Mouse (Mus musculus) hindbrain, embryonic 16.5 days (tissue): ENCODE results near the gene Fgfr3. TPM values are rescaled to one million over a fixed set of nuclear protein-coding genes. Genes with fewer than 3 reads are reported as not detected.

Experiments used
- ATAC-seq: fragments of 200-750 bp; cut with Nextera tagmentation; 2 replicates; pipeline ENCODE4 v1.8.0; 2017; ENCODE audit warnings: moderate TSS enrichment, moderate library complexity
- H3K27ac ChIP-seq: fragments of 300-500 bp; sonication (generic); 2 replicates; pipeline ENCODE4 v1.5.1; 2014; ENCODE audit warnings: low read depth, mild to moderate bottlenecking, control low read depth, low read length, moderate library complexity
- H3K27me3 ChIP-seq: fragments of 300-500 bp; sonication (generic); replicated peaks from 2 replicates; pipeline ENCODE4 v1.6.1; 2014; ENCODE audit warnings: low read length; ENCODE audit not compliant: control insufficient read depth, insufficient read depth
- H3K36me3 ChIP-seq: fragments of 300-500 bp; sonication (generic); 2 replicates; pipeline ENCODE4 v1.6.1; 2014; ENCODE audit warnings: mild to moderate bottlenecking, low read length, moderate library complexity, mixed read lengths; ENCODE audit not compliant: control insufficient read depth, insufficient read depth
- H3K4me1 ChIP-seq: fragments of 300-500 bp; sonication (generic); 2 replicates; pipeline ENCODE4 v1.6.1; 2014; ENCODE audit warnings: low read depth, low read length; ENCODE audit not compliant: control insufficient read depth, insufficient read depth
- H3K4me2 ChIP-seq: fragments of 300-500 bp; sonication (generic); 2 replicates; pipeline ENCODE4 v1.6.1; 2014; ENCODE audit warnings: mild to moderate bottlenecking, low read length, control low read depth, moderate library complexity
- H3K4me3 ChIP-seq: fragments of 300-500 bp; sonication (generic); 2 replicates; pipeline ENCODE4 v1.5.1; 2014; ENCODE audit warnings: mild to moderate bottlenecking, low read length, control low read depth, moderate library complexity
- H3K9ac ChIP-seq: fragments of 300-500 bp; sonication (generic); 2 replicates; pipeline ENCODE4 v1.6.1; 2014; ENCODE audit warnings: low read depth, mild to moderate bottlenecking, control low read depth, low read length, moderate library complexity
- H3K9me3 ChIP-seq: fragments of 300-500 bp; sonication (generic); 2 replicates; pipeline ENCODE4 v1.6.1; 2014; ENCODE audit warnings: mild to moderate bottlenecking, low read length, moderate library complexity; ENCODE audit not compliant: control insufficient read depth
- WGBS: fragments of 180-500 bp; shearing (Covaris S2); extraction: QIAGEN DNeasy Blood & Tissue Kit; methylation state at CpG from one replicate; pipeline ENCODE4 v1.1.7; 2014; 5-methylcytosine and 5-hydroxymethylcytosine counted together
- polyA plus RNA-seq: library from polyadenylated mRNA; unstranded; fragments of >200 nt; fragmentation: Nextera tagmentation; extraction: Ambion mirVana; gene quantifications from 2 replicates; pipeline ENCODE4 v1.2.1, GENCODE M21; 2015

Fgfr3 gene
- polyA plus RNA-seq, 1 experiment from 2014 or later, result 45.9 TPM

DNA sequence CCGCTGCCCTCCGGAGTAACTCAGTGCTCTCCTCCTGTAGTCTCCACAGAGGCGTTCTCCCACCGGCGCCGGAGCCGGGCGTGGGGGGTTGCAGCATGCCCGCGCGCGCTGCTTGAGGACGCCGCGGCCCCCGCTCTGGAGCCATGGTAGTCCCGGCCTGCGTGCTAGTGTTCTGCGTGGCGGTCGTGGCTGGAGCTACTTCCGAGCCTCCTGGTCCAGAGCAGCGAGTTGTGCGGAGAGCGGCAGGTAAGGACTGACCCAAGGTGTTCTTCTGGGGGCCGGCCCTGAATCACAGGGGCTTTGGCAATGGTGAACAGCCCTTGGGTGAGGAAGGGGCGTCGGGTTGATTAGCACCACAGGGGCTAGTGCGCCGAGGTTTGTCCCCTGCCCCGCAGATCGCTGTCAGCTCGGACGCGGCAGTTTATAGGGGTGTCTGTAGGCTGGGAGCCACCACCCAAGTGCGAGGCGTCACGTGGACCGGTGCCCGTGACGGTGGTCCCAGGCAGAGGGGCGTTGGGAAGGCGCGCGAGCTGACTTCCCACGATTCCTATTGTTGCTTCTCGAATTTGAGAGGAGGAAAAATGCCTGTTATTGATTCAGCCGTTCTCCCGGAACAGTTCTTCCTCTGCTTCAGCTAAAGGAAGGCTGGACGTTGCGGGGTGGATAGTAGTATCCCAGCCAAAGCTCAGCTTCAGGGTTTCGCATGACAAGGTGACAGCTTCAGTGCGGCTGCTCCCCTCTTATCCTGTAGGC lies 968 bp downstream of the Fgfr3 start:
- H3K36me3 ChIP-seq, result no peaks in the 10 kb centered on the region
- peak overlapping the region; percentile 78 for H3K9ac ChIP-seq
- peak overlapping the region; percentile 74 for H3K27ac ChIP-seq
- H3K4me2 ChIP-seq, result peak overlapping the region; percentile 99
- under 1% methylated on average over 47 of the region's 53 CpGs for WGBS
- H3K4me1 ChIP-seq, result peaks cover 20% of the 10 kb centered on the region
- H3K27me3 ChIP-seq, result no peaks in the 10 kb centered on the region; the same call in 1 of the 2 replicates
- ATAC-seq, result no peak
- H3K9me3 ChIP-seq, result no peaks in the 10 kb centered on the region
- peak overlapping the region; percentile 62 for H3K4me3 ChIP-seq

DNA sequence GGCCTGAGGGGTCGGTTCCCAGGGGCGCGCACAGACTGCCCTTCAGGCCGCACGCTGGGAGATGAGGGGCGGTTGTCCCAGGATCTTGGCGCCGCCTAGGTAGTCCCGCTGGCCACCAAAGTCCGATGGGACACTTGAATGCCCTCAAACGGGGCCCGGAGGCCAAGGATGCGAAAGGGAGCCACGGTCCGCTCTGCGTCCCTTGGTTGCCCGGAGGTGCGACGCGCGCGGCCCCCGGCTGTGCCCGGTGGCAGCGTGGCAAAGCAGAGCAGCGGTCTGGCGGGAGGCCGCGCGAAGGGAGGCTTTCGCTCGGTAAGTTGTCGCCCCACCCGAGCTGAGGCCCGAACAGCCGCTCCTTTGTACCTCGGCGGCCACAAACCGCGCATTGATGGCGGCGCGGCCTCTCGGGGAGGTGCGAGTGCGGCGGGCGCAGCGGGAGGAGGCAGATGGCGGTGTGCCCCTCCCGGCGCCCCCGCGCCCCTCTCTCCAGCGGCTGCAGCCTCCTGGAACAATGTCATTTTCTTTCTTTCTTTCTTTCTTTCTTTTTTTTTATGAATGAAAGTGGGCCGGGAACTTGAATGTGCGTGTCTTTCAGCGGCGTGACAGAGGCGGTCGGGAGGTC lies 1.7 kb downstream of the Fgfr3 start:
- Histone ChIP-seq H3K27me3 (no peaks in the 10 kb centered on the region; the same call in 1 of the 2 replicates), H3K9ac (peak overlapping the region; percentile 78), H3K4me3 (peak overlapping the region; percentile 62), H3K36me3 (no peaks in the 10 kb centered on the region), H3K4me1 (peaks cover 20% of the 10 kb centered on the region), H3K4me2 (peak overlapping the region; percentile 99), H3K9me3 (no peaks in the 10 kb centered on the region), H3K27ac (peak overlapping the region; percentile 57; the same call in 1 of the 2 replicates)
- WGBS, result under 1% methylated on average over 51 of the region's 61 CpGs
- no peak for ATAC-seq

DNA sequence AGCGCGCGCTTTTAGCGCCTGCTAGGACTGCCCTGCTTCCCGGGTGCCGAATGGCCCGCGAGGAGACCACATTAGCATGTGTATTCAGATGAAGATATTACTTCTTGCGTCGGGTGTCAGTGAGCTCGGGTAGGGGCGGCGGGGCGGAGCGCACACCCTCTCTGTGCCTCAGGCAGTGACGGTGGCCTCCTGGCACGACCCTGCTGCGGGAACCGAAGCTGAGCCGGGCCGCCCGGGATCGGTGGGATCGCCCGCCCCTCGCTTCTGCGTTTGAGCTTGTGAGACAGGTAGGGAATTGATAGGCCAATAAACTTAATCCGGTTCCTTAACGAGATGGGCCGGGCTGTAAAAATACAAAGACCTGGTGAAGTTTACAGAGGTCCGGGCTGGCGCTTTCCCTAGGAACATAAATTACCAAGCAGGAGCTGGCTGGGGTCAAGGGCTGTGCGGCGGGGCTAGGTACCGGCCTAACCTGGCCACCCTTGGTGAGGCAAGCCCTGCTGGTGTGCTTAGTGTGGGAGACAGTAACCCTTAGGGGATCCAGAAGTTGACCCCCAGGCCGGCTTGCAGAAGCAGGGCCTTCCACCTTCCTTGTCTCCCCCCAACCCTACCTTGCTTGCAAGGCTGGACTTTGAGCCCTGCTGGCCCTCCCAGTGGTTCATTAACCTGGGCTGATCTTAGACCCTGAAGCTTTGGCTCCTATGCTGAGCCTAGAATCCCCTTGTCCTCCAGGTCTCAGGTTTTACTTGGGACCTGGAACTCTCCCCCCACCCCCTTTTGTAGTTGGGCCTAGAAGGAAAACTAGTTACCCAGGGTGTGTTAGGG lies 2.4 kb downstream of the Fgfr3 start:
- Histone ChIP-seq H3K27ac (peak overlapping the region; percentile 57; the same call in 1 of the 2 replicates), H3K4me1 (peaks cover 20% of the 10 kb centered on the region), H3K9me3 (no peaks in the 10 kb centered on the region), H3K4me3 (peak overlapping the region; percentile 62), H3K4me2 (peak overlapping the region; percentile 99), H3K36me3 (no peaks in the 10 kb centered on the region), H3K27me3 (no peaks in the 10 kb centered on the region; the same call in 1 of the 2 replicates), H3K9ac (peak overlapping the region; percentile 78)
- peak; percentile 26; the same call in 1 of the 2 replicates for ATAC-seq
- WGBS, result 6% methylated on average over 36 of the region's 36 CpGs

DNA sequence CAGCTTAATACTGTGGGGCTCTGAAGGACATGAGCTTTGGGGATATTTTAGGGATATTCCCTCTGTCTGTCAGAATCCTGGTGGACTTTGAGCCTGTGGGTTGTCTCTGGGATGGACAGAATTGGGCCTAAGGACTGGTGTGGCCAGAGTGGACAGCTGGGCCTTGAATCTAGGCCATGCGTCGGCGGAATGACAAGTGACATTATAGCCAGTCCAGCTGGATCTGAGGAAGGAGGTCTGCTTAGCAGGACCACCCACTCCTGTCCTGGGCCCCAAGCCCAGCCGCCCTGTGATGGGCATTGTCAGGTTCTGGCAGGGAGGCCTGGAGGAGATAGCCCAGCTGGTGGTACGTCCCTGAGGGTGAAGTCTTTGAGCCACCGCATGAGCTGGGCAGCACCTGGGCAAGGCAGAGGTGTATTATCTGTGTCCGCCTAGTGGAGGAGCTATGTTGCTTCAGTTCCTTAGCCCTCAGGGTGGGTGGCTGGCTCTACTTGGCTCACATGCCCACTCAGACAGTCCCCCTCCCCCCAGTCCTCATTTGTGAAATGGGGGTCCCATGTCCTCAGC lies 4.7 kb downstream of the Fgfr3 start:
- peak overlapping the region; percentile 15 for H3K4me3 ChIP-seq
- H3K27me3 ChIP-seq, result no peaks in the 10 kb centered on the region; the same call in 1 of the 2 replicates
- H3K36me3 ChIP-seq, result no peaks in the 10 kb centered on the region
- peak overlapping the region; percentile 99 for H3K4me2 ChIP-seq
- peak; percentile 51; the same call in 1 of the 2 replicates for ATAC-seq
- H3K9me3 ChIP-seq, result no peaks in the 10 kb centered on the region
- 53% methylated on average over 7 of the region's 7 CpGs for WGBS
- peak overlapping the region; percentile 51 for H3K27ac ChIP-seq
- H3K4me1 ChIP-seq, result peaks cover 20% of the 10 kb centered on the region
- peak overlapping the region; percentile 11; the same call in 1 of the 2 replicates for H3K9ac ChIP-seq

DNA sequence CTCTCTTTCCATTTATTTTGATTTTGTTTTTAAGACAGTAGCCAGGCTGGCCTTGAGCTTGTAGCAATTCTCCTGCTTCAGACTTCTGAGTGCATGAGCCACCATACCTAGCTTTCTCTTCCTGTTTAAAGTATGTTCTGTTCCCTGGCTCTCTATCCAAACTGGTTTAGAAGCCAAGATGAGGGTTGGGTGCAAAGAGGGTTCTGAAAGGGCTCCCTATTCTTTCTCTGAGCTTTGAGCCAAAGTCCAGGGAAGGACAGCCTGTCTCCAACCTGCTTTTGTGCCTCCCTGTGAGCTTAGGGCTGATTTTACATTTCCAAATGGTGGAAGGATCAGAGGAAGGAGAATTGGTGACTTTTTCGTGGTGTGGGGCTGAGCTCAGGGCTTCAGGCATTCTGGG lies 5.4 kb downstream of the Fgfr3 start:
- 70% methylated on average over 1 of the region's 1 CpGs for WGBS
- H3K27ac ChIP-seq, result peak overlapping the region; percentile 9; the same call in 1 of the 2 replicates
- no peak for ATAC-seq

DNA sequence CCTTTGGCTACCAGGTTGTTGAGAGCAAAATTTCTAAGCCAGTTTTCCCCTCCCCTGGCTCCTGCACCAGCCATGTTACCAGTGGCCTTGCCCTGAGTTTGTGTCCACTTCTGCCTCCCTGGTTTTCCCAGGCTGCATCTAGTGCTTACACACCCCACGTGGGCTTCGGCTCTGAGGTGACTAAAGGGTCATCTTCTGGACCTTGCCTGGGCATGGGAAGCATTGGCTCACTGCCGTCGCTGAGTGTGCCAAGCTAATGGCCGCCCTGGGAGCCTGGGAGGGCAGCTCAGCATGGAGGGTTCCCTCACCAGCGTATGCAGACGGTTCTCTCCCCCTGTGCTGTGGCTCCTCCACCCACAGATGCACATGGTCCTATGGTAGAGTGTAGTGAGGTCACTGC lies 7.4 kb downstream of the Fgfr3 start:
- no peak for ATAC-seq

More for the DNA sequence above, 5.4 kb downstream of the Fgfr3 start:
- Histone ChIP-seq H3K4me2 (peak overlapping the region; percentile 36), H3K4me3 (no peak overlapping the region), H3K36me3 (no peaks in the 10 kb centered on the region), H3K9ac (no peak overlapping the region), H3K9me3 (no peaks in the 10 kb centered on the region), H3K4me1 (peaks cover 14% of the 10 kb centered on the region), H3K27me3 (no peaks in the 10 kb centered on the region)

DNA sequence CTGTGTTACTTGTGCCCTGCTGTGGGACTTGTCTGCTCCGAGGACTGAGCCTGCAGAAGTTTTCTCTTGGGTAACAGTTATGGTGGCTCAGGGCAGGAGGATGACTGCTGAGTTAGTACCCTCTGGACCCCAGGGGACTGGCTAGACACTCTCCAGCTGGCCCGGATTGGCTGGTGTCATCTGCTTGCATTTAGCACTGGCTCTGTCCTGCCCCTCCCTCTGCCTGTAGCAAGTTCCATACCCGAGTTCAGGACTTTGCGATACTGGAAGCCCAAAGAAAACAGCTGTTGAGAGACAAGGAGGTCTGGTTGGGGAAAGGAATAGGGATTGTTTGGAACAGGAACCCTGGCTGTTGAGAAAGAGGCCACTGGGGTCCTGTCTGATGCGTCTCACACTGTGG lies 9.0 kb downstream of the Fgfr3 start:
- H3K4me1 ChIP-seq, result no peaks in the 10 kb centered on the region
- H3K27ac ChIP-seq, result no peak overlapping the region
- H3K4me3 ChIP-seq, result no peak overlapping the region
- H3K27me3 ChIP-seq, result no peaks in the 10 kb centered on the region
- 53% methylated on average over 5 of the region's 5 CpGs for WGBS
- H3K36me3 ChIP-seq, result no peaks in the 10 kb centered on the region
- ATAC-seq, result no peak
- no peaks in the 10 kb centered on the region for H3K9me3 ChIP-seq
- H3K9ac ChIP-seq, result no peak overlapping the region
- no peak overlapping the region for H3K4me2 ChIP-seq

More for the DNA sequence above, 7.4 kb downstream of the Fgfr3 start:
- no peak overlapping the region for H3K27ac ChIP-seq
- no peaks in the 10 kb centered on the region for H3K27me3 ChIP-seq
- H3K9ac ChIP-seq, result no peak overlapping the region; the same call in 1 of the 2 replicates
- no peaks in the 10 kb centered on the region for H3K36me3 ChIP-seq
- no peak overlapping the region for H3K4me3 ChIP-seq
- H3K4me1 ChIP-seq, result peaks cover under 1% of the 10 kb centered on the region; the same call in 1 of the 2 replicates
- WGBS, result 65% methylated on average over 7 of the region's 7 CpGs
- no peak overlapping the region for H3K4me2 ChIP-seq
- no peaks in the 10 kb centered on the region for H3K9me3 ChIP-seq

DNA sequence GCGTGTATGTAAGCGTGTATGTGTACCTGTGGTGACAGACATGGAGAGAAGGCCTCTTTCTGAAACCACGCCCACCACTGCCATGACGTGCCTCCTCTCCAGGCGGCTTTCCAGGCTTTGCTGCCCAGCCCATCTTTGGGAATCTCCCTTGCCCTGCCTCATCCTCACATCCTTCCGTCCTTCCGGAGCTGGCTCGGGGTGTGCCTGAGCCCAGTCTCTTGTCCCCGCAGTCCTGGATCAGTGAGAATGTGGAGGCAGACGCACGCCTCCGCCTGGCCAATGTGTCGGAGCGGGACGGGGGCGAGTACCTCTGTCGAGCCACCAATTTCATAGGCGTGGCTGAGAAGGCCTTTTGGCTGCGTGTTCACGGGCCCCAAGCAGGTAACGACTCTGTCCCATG lies 9.6 kb downstream of the Fgfr3 start:
- Histone ChIP-seq H3K27me3 (no peaks in the 10 kb centered on the region), H3K4me2 (no peak overlapping the region)

More for the DNA sequence above, 9.6 kb downstream of the Fgfr3 start:
- Histone ChIP-seq H3K9ac (no peak overlapping the region), H3K36me3 (no peaks in the 10 kb centered on the region), H3K9me3 (no peaks in the 10 kb centered on the region), H3K4me1 (no peaks in the 10 kb centered on the region), H3K4me3 (no peak overlapping the region), H3K27ac (no peak overlapping the region)
- WGBS, result 58% methylated on average over 21 of the region's 21 CpGs
- no peak for ATAC-seq
